Mouse (Mus musculus): Measurements from ENCODE around the gene Sstr1.

- TF ChIP-seq CTCF (IDR thresholded peaks at IDR 0.05; ENCODE audit: extremely low read depth, insufficient read length, insufficient replicate concordance, low read depth, low read length): no peak
- no peak for TF ChIP-seq POLR2A (IDR thresholded peaks at IDR 0.05; ENCODE audit: low read depth, low read length)
Observed at GRCm38 (mm10) chr12:58207956-58208355, 3.6 kb upstream of the Sstr1 start.

All from small intestine, adult 2 months (tissue).